Mouse (Mus musculus): ENCODE data around the gene Slc6a6. TPM values are rescaled to one million over a fixed set of nuclear protein-coding genes. Genes with fewer than 3 reads are reported as not detected.

Slc6a6 gene
- total and polyA plus RNA-seq, 3 experiments, result 28.4 to 56.0 (median 31.3) TPM

DNA sequence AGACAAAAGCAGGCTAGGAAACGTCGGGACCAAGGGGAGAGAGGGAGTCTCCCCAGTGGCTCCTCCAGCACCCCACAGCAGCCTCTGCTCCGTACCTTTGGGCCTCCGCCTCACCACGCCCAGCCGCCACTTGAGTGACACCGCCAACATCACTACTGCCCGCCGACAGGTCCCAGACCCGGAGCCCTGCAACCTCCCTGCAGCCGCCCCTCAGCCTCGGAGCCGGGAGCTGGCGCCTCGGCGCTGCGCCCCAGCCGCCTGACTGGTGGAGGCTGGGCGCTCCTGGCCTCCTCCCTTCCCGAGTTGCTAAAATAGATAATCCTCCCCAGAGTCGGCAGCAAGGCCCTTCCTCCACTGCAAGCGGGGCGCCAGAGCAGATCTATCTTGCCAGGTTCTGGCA lies 123.3 kb downstream of the Slc6a6 start:
- no peak for DNase-seq (ENCODE audit: extremely low read depth)
- H3K79me2 ChIP-seq (replicated peaks; ENCODE audit: control insufficient read depth, extremely low read depth, insufficient read depth, poor library complexity, severe bottlenecking), result no peaks in the 10 kb centered on the region
- no peaks in the 10 kb centered on the region for H3K9me3 ChIP-seq (replicated peaks; ENCODE audit: low read length)
- TF ChIP-seq MXI1 (IDR thresholded peaks at IDR 0.05; ENCODE audit: low read depth, low read length), result no peak
- no peaks in the 10 kb centered on the region for H3K36me3 ChIP-seq (replicated peaks in 1 of 2; ENCODE audit: control insufficient read depth in 1 of 2, insufficient read depth in 1 of 2, low read length in 1 of 2)
- H3K4me2 ChIP-seq (ENCODE audit: insufficient read depth, low read depth, poor library complexity, severe bottlenecking), result no peak overlapping the region
- no peak overlapping the region for H3K9ac ChIP-seq (ENCODE audit: insufficient read depth, low read depth)
- dilution Hi-C loops (cut with MboI; ENCODE audit: extremely low pct_ligation_motif_present, extremely low pct_unique_long_range_greater_than_20kb, low sequenced_read_pairs) (no loop called here), in situ Hi-C loops (cut with MboI; ENCODE audit: low pct_ligation_motif_present, low pct_unique_long_range_greater_than_20kb, low sequenced_read_pairs) (no loop called here)
- no peak overlapping the region for H3K27ac ChIP-seq (ENCODE audit: insufficient read depth, low read depth)
- no peak overlapping the region for H3K4me3 ChIP-seq (replicated peaks in 1 of 3; ENCODE audit: low read depth in 2 of 3, low read length in 2 of 3, poor library complexity in 1 of 3)
- peaks cover 100% of the 10 kb centered on the region for H3K27me3 ChIP-seq (replicated peaks)
- H3K4me1 ChIP-seq (ENCODE audit: control insufficient read depth in 1 of 2, insufficient read depth in 2 of 2), result no peaks in the 10 kb centered on the region

- peaks cover 98% of the 10 kb centered on the region for H3K27me3 ChIP-seq (replicated peaks)
- in situ Hi-C loops (cut with MboI; ENCODE audit: low pct_ligation_motif_present, low pct_unique_long_range_greater_than_20kb, low sequenced_read_pairs), result no loop called here
- H3K9me3 ChIP-seq (replicated peaks; ENCODE audit: low read length), result no peaks in the 10 kb centered on the region
- no peak for DNase-seq (ENCODE audit: extremely low read depth)
- no peak overlapping the region for H3K4me3 ChIP-seq (replicated peaks in 1 of 3; ENCODE audit: low read depth in 2 of 3, low read length in 2 of 3, poor library complexity in 1 of 3)
- H3K79me2 ChIP-seq (replicated peaks; ENCODE audit: control insufficient read depth, extremely low read depth, insufficient read depth, poor library complexity, severe bottlenecking), result no peaks in the 10 kb centered on the region
- no peaks in the 10 kb centered on the region for H3K36me3 ChIP-seq (replicated peaks in 1 of 2; ENCODE audit: control insufficient read depth in 1 of 2, insufficient read depth in 1 of 2, low read length in 1 of 2)
- no peaks in the 10 kb centered on the region for H3K4me1 ChIP-seq (ENCODE audit: control insufficient read depth in 1 of 2, insufficient read depth in 2 of 2)
- no peak overlapping the region for H3K4me2 ChIP-seq (ENCODE audit: insufficient read depth, low read depth, poor library complexity, severe bottlenecking)
- TF ChIP-seq E2F4 (IDR thresholded peaks at IDR 0.05; ENCODE audit: insufficient replicate concordance, low read depth, low read length) (no peak), SIN3A (IDR thresholded peaks at IDR 0.05; ENCODE audit: low read length) (no peak), RCOR1 (conservative IDR thresholded peaks at IDR 0.05; ENCODE audit: low read depth, low read length) (no peak), GABPA (IDR thresholded peaks at IDR 0.05; ENCODE audit: insufficient replicate concordance, low read depth, low read length) (no peak), ETS1 (conservative IDR thresholded peaks at IDR 0.05; ENCODE audit: low read depth, low read length) (no peak), MAZ (IDR thresholded peaks at IDR 0.05; ENCODE audit: low read depth, low read length) (no peak), RAD21 (IDR thresholded peaks at IDR 0.05; ENCODE audit: low read depth, low read length) (no peak), POLR2AphosphoS2 (IDR thresholded peaks at IDR 0.05; ENCODE audit: low read depth, low read length) (no peak), ZC3H11A (IDR thresholded peaks at IDR 0.05; ENCODE audit: low read depth, low read length) (no peak), CTCF (conservative IDR thresholded peaks at IDR 0.05 in 1 of 2, IDR thresholded peaks at IDR 0.05 in 1 of 2; ENCODE audit: low read depth in 2 of 2, low read length in 2 of 2) (no peak), MEF2A (IDR thresholded peaks at IDR 0.05; ENCODE audit: borderline replicate concordance, low read depth, low read length) (no peak), SMC3 (IDR thresholded peaks at IDR 0.05; ENCODE audit: low read depth, low read length) (no peak), TBP (conservative IDR thresholded peaks at IDR 0.05; ENCODE audit: low read depth, low read length) (no peak), POLR2A (IDR thresholded peaks at IDR 0.05; ENCODE audit: low read depth, low read length) (no peak), MXI1 (IDR thresholded peaks at IDR 0.05; ENCODE audit: low read depth, low read length) (no peak), MAFK (IDR thresholded peaks at IDR 0.05; ENCODE audit: insufficient replicate concordance, low read length) (no peak), BHLHE40 (IDR thresholded peaks at IDR 0.05; ENCODE audit: low read depth, low read length) (no peak), ZMIZ1 (IDR thresholded peaks at IDR 0.05; ENCODE audit: low read depth, low read length) (no peak), EP300 (IDR thresholded peaks at IDR 0.05; ENCODE audit: low read length) (no peak)
- no peak overlapping the region for H3K27ac ChIP-seq (ENCODE audit: insufficient read depth, low read depth)
- dilution Hi-C loops (cut with MboI; ENCODE audit: extremely low pct_ligation_motif_present, extremely low pct_unique_long_range_greater_than_20kb, low sequenced_read_pairs), result no loop called here
- H3K9ac ChIP-seq (ENCODE audit: insufficient read depth, low read depth), result no peak overlapping the region
Observed at GRCm38 (mm10) chr6:91808022-91808421, 124.2 kb downstream of the Slc6a6 start.

Other genes starting within 250 kb of the Slc6a6 start
- gene Chchd4, start 210.5 kb upstream of the Slc6a6 start, total RNA-seq (2012; rRNA removed), result 30.1 and 40.8 TPM in 2 replicates
- 49.7 and 56.5 TPM in 2 replicates for gene Chchd4, start 210.5 kb upstream of the Slc6a6 start, total RNA-seq (2014; rRNA removed)
- gene Chchd4, start 210.5 kb upstream of the Slc6a6 start, polyA plus RNA-seq (2012; ENCODE audit: insufficient read length, low read depth), result 41.4 and 45.0 TPM in 2 replicates
- gene Tmem43, start 210.3 kb upstream of the Slc6a6 start, total RNA-seq (2012; rRNA removed), result 27.8 and 29.7 TPM in 2 replicates
- gene Tmem43, start 210.3 kb upstream of the Slc6a6 start, total RNA-seq (2014; rRNA removed), result 24.5 and 25.0 TPM in 2 replicates
- 16.1 and 19.2 TPM in 2 replicates for gene Tmem43, start 210.3 kb upstream of the Slc6a6 start, polyA plus RNA-seq (2012; ENCODE audit: insufficient read length, low read depth)
- 10.5 and 11.7 TPM in 2 replicates for gene Xpc, start 168.2 kb upstream of the Slc6a6 start, total RNA-seq (2012; rRNA removed)
- gene Xpc, start 168.2 kb upstream of the Slc6a6 start, total RNA-seq (2014; rRNA removed), result 6.7 and 7.8 TPM in 2 replicates
- gene Xpc, start 168.2 kb upstream of the Slc6a6 start, polyA plus RNA-seq (2012; ENCODE audit: insufficient read length, low read depth), result 8.2 and 10.9 TPM in 2 replicates
- gene Lsm3, start 168.1 kb upstream of the Slc6a6 start, total RNA-seq (2012; rRNA removed), result 148 and 195 TPM in 2 replicates
- 509 and 526 TPM in 2 replicates for gene Lsm3, start 168.1 kb upstream of the Slc6a6 start, total RNA-seq (2014; rRNA removed)
- gene Lsm3, start 168.1 kb upstream of the Slc6a6 start, polyA plus RNA-seq (2012; ENCODE audit: insufficient read length, low read depth), result 248 and 258 TPM in 2 replicates
- gene Grip2, start 143.2 kb downstream of the Slc6a6 start, total RNA-seq (2012; rRNA removed), result 0.04 TPM in 1 of 2 replicates, not detected in the other
- not detected in 2 replicates for gene Grip2, start 143.2 kb downstream of the Slc6a6 start, total RNA-seq (2014; rRNA removed)
- gene Grip2, start 143.2 kb downstream of the Slc6a6 start, polyA plus RNA-seq (2012; ENCODE audit: insufficient read length, low read depth), result 0.04 and 0.07 TPM in 2 replicates
- gene Ccdc174, start 194.0 kb downstream of the Slc6a6 start, total RNA-seq (2012; rRNA removed), result 13.7 and 13.9 TPM in 2 replicates
- gene Ccdc174, start 194.0 kb downstream of the Slc6a6 start, total RNA-seq (2014; rRNA removed), result 18.8 and 22.3 TPM in 2 replicates
- 23.5 and 29.9 TPM in 2 replicates for gene Ccdc174, start 194.0 kb downstream of the Slc6a6 start, polyA plus RNA-seq (2012; ENCODE audit: insufficient read length, low read depth)
- gene 4930590J08Rik, start 218.8 kb downstream of the Slc6a6 start, total RNA-seq (2012; rRNA removed), result 0.34 and 0.42 TPM in 2 replicates
- 0.30 TPM in 2 replicates for gene 4930590J08Rik, start 218.8 kb downstream of the Slc6a6 start, total RNA-seq (2014; rRNA removed)
- gene 4930590J08Rik, start 218.8 kb downstream of the Slc6a6 start, polyA plus RNA-seq (2012; ENCODE audit: insufficient read length, low read depth), result 0.68 and 0.69 TPM in 2 replicates